Mouse (Mus musculus): ENCODE measurements at regions not wholly inside any gene's neighbourhood (a gene's known extent, or its start where the extent isn't known, plus 50 kb on each side); places are given as distances from the start of the nearest gene placed in this dataset.
A peak's percentile ranks its signal among the peaks of the same experiment; 100 is the strongest.

DNA sequence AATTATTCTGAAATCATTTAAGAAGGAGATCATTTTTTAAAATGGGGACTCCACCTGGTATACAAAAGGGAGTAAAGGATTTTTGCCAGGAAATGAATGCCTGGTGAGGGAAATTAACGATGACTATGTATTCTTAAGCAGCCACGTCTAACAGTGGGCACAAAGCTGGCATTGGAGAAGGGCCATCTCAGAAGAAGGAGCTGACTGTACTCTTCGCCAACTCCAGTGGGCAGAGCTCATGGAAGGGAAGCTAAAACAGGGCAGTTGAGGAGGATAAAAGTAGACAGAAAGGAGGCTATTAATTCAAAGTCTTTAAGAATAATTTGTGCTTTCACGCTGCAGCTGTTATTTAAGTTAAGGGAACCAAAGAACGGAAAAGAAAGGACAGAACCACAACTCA is 294.2 kb downstream of the H2al1n start:
- peak; percentile 3 to 40 for DNase-seq (ENCODE audit: low spot score in 2 of 2)
